Mouse (Mus musculus) MEL (cell line): Measurements from ENCODE around the gene Nf2. TPM values are rescaled to one million over a fixed set of nuclear protein-coding genes. Genes with fewer than 3 reads are reported as not detected.

Experiments
- DNase-seq: peaks from one replicate; pipeline ENCODE4 v3.0.0; 2011; ENCODE audit warnings: low read depth, low spot score
- H3K27ac ChIP-seq: 2 replicates; pipeline ENCODE4 v1.5.1; 2012; ENCODE audit warnings: low read depth, mild to moderate bottlenecking, control low read depth, low read length, moderate library complexity; ENCODE audit not compliant: control insufficient read depth
- H3K27me3 ChIP-seq, 2 experiments: fragments of 150-350 bp in 1 of 2; sonication (generic) in 1 of 2; 2 replicates each; pipeline ENCODE4 v1.6.1; 2012; ENCODE audit warnings: low read length in 2 of 2, mild to moderate bottlenecking in 2 of 2, improper control_type of control experiment in 1 of 2, moderate library complexity in 1 of 2; ENCODE audit not compliant: insufficient read depth in 2 of 2, control insufficient read depth in 1 of 2
- H3K36me3 ChIP-seq, 2 experiments: 2 replicates each; pipeline ENCODE4 v1.6.1; 2012 to 2014; ENCODE audit warnings: low read length in 2 of 2, improper control_type of control experiment in 1 of 2, inconsistent platforms in 1 of 2, mild to moderate bottlenecking in 1 of 2; ENCODE audit not compliant: insufficient read depth in 2 of 2, control insufficient read depth in 1 of 2
- H3K4me1 ChIP-seq, 2 experiments: fragments of 150-350 bp in 1 of 2; sonication (generic) in 1 of 2; 2 replicates each; pipeline ENCODE4 v1.6.1; 2012; ENCODE audit warnings: low read length in 2 of 2, improper control_type of control experiment in 1 of 2, mild to moderate bottlenecking in 1 of 2; ENCODE audit not compliant: insufficient read depth in 2 of 2, control insufficient read depth in 1 of 2
- H3K4me3 ChIP-seq, 2 experiments: fragments of 150-350 bp in 1 of 2; sonication (generic) in 1 of 2; 2 replicates each; pipeline ENCODE4 v1.5.1; 2012; ENCODE audit warnings: low read depth in 2 of 2, low read length in 2 of 2, mild to moderate bottlenecking in 2 of 2, moderate library complexity in 2 of 2, control low read depth in 1 of 2, improper control_type of control experiment in 1 of 2; ENCODE audit not compliant: control insufficient read depth in 1 of 2, insufficient read depth in 1 of 2
- H3K79me2 ChIP-seq: 2 replicates; pipeline ENCODE4 v1.6.1; 2012; ENCODE audit warnings: mild to moderate bottlenecking, low read length, moderate library complexity; ENCODE audit not compliant: control insufficient read depth, poor library complexity, insufficient read depth
- H3K9ac ChIP-seq: 2 replicates; pipeline ENCODE4 v1.6.1; 2012; ENCODE audit warnings: low read depth, mild to moderate bottlenecking, control low read depth, low read length, moderate library complexity; ENCODE audit not compliant: control insufficient read depth, poor library complexity, severe bottlenecking
- H3K9me3 ChIP-seq: fragments of 150-350 bp; sonication (generic); replicated peaks from 2 replicates; pipeline ENCODE4 v1.6.1; 2012; ENCODE audit warnings: mild to moderate bottlenecking, low read length, improper control_type of control experiment, moderate library complexity; ENCODE audit not compliant: insufficient read depth
- CHD1 ChIP-seq: IDR thresholded peaks from 2 replicates; pipeline ENCODE4 v1.6.1; 2012; ENCODE audit warnings: low read depth, mild to moderate bottlenecking, inconsistent platforms, low read length, improper control_type of control experiment
- CHD2 ChIP-seq: IDR thresholded peaks from 2 replicates; pipeline ENCODE4 v1.6.1; 2011; ENCODE audit warnings: low read length, improper control_type of control experiment
- CTCF ChIP-seq, 3 experiments: IDR thresholded peaks in 2 of 3; conservative IDR thresholded peaks in 1 of 3; 2 replicates each; pipeline ENCODE4 v1.5.1; 2011 to 2012; ENCODE audit warnings: low read length in 3 of 3, low read depth in 2 of 3, mild to moderate bottlenecking in 2 of 3, improper control_type of control experiment in 1 of 3, inconsistent platforms in 1 of 3, mixed read lengths in 1 of 3, moderate library complexity in 1 of 3; ENCODE audit not compliant: control insufficient read depth in 1 of 3, insufficient read depth in 1 of 3, poor library complexity in 1 of 3, severe bottlenecking in 1 of 3
- ELF1 ChIP-seq: IDR thresholded peaks from 2 replicates; pipeline ENCODE4 v1.6.1; 2014; ENCODE audit warnings: low read depth, mild to moderate bottlenecking, inconsistent platforms, low read length, improper control_type of control experiment, moderate library complexity
- EP300 ChIP-seq, 2 experiments: IDR thresholded peaks; 2 replicates each; pipeline ENCODE4 v1.6.1; 2011; ENCODE audit warnings: improper control_type of control experiment in 2 of 2, low read length in 2 of 2, low read depth in 1 of 2, mild to moderate bottlenecking in 1 of 2
- ETS1 ChIP-seq: IDR thresholded peaks from 2 replicates; pipeline ENCODE4 v1.6.1; 2012; ENCODE audit warnings: low read depth, mild to moderate bottlenecking, inconsistent platforms, low read length, improper control_type of control experiment, moderate library complexity
- GATA1 ChIP-seq: IDR thresholded peaks from 2 replicates; pipeline ENCODE4 v1.6.1; 2011; ENCODE audit warnings: low read depth, low read length, improper control_type of control experiment
- JUND ChIP-seq: IDR thresholded peaks from 2 replicates; pipeline ENCODE4 v1.6.1; 2011; ENCODE audit warnings: low read depth, mild to moderate bottlenecking, improper control_type of control experiment, low read length
- KAT2A ChIP-seq: conservative IDR thresholded peaks from 2 replicates; pipeline ENCODE4 v1.6.1; 2012; ENCODE audit warnings: low read depth, low read length, improper control_type of control experiment, inconsistent platforms
- MAZ ChIP-seq: IDR thresholded peaks from 2 replicates; pipeline ENCODE4 v1.6.1; 2012; ENCODE audit warnings: low read depth, mild to moderate bottlenecking, inconsistent platforms, low read length, improper control_type of control experiment
- MEF2A ChIP-seq: IDR thresholded peaks from 2 replicates; pipeline ENCODE4 v1.6.1; 2014; ENCODE audit warnings: low read depth, mild to moderate bottlenecking, inconsistent platforms, low read length, improper control_type of control experiment; ENCODE audit not compliant: poor library complexity, insufficient replicate concordance, severe bottlenecking; ENCODE audit errors: extremely low read depth
- MXI1 ChIP-seq: IDR thresholded peaks from 2 replicates; pipeline ENCODE4 v1.6.1; 2011; ENCODE audit warnings: mild to moderate bottlenecking, low read depth, low read length, improper control_type of control experiment
- MYC ChIP-seq: IDR thresholded peaks from 2 replicates; pipeline ENCODE4 v1.6.1; 2011; ENCODE audit warnings: low read depth, mild to moderate bottlenecking, low read length, improper control_type of control experiment, moderate library complexity
- NRF1 ChIP-seq: IDR thresholded peaks from 2 replicates; pipeline ENCODE4 v1.6.1; 2014; ENCODE audit warnings: low read depth, mild to moderate bottlenecking, inconsistent platforms, low read length, improper control_type of control experiment, moderate library complexity; ENCODE audit not compliant: poor library complexity, insufficient read depth, severe bottlenecking
- POLR2AphosphoS5 ChIP-seq: IDR thresholded peaks from 2 replicates; pipeline ENCODE4 v1.6.1; 2012; ENCODE audit warnings: low read depth, borderline replicate concordance, mild to moderate bottlenecking, inconsistent platforms, low read length, moderate library complexity, mixed read lengths
- RAD21 ChIP-seq: IDR thresholded peaks from 2 replicates; pipeline ENCODE4 v1.6.1; 2011; ENCODE audit warnings: mild to moderate bottlenecking, low read depth, low read length, improper control_type of control experiment
- RCOR1 ChIP-seq: IDR thresholded peaks from 2 replicates; pipeline ENCODE4 v1.6.1; 2012; ENCODE audit warnings: low read depth, mild to moderate bottlenecking, inconsistent platforms, low read length, improper control_type of control experiment
- SMC3 ChIP-seq: IDR thresholded peaks from 2 replicates; pipeline ENCODE4 v1.6.1; 2011; ENCODE audit warnings: low read depth, low read length, improper control_type of control experiment
- TCF12 ChIP-seq: IDR thresholded peaks from 2 replicates; pipeline ENCODE4 v1.6.1; 2014; ENCODE audit warnings: low read depth, mild to moderate bottlenecking, inconsistent platforms, low read length, improper control_type of control experiment, moderate library complexity
- UBTF ChIP-seq: IDR thresholded peaks from 2 replicates; pipeline ENCODE4 v1.6.1; 2012; ENCODE audit warnings: low read depth, mild to moderate bottlenecking, inconsistent platforms, low read length, improper control_type of control experiment, moderate library complexity, borderline replicate concordance; ENCODE audit not compliant: insufficient read depth
- USF2 ChIP-seq, 2 experiments: IDR thresholded peaks; 2 replicates each; pipeline ENCODE4 v1.6.1; 2011 to 2012; ENCODE audit warnings: improper control_type of control experiment in 2 of 2, low read length in 2 of 2, borderline replicate concordance in 1 of 2, inconsistent platforms in 1 of 2, low read depth in 1 of 2, mild to moderate bottlenecking in 1 of 2; ENCODE audit not compliant: insufficient read depth in 1 of 2
- ZC3H11A ChIP-seq: IDR thresholded peaks from 2 replicates; pipeline ENCODE4 v1.6.1; 2012; ENCODE audit warnings: low read depth, mild to moderate bottlenecking, inconsistent platforms, low read length, improper control_type of control experiment
- ZKSCAN1 ChIP-seq: IDR thresholded peaks from 2 replicates; pipeline ENCODE4 v1.6.1; 2012; ENCODE audit warnings: low read depth, mild to moderate bottlenecking, inconsistent platforms, low read length, improper control_type of control experiment, moderate library complexity
- polyA plus RNA-seq, 2 experiments: library from polyadenylated mRNA; stranded (reverse) in 1 of 2; unstranded in 1 of 2; fragments of >175 nt in 1 of 2; fragments of >200 nt in 1 of 2; gene quantifications; 2 replicates each; pipeline versions ENCODE4 v1.2.1 to v1.2.4; 2012; ENCODE audit warnings: low replicate concordance in 2 of 2, low read depth in 1 of 2; ENCODE audit not compliant: insufficient read length in 2 of 2, insufficient read depth in 1 of 2, missing spikeins in 1 of 2
- total RNA-seq: library from RNA; depleted of rRNA; stranded (reverse); fragments of 300-350 nt; gene quantifications from 2 replicates; pipeline ENCODE4 v1.2.3, GENCODE M21; 2012

Nf2 gene
- total and polyA plus RNA-seq, 3 experiments, result 73.6 to 246 (median 95.6) TPM

DNA sequence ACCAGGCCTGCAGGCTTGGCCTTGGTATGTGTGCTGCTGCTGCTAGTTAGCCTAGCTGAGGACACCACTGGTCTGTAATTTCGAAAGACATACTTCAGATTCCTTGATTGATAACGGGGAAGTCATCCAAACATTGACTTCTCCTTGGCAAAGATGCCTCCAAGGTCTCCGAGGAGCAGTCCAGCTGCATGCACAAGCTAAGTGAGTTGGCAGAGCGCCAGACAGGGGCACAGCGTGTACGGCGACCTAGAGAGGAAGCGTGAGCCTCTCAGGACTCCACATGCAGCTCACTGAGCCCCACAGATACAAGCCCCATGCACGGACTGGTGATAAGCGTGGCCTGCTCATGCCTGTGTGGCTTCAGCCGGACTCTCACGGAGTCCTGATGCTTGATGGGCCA, 119.7 kb downstream of the Nf2 start (continued):
- TF ChIP-seq CTCF (IDR thresholded peaks at IDR 0.05 in 2 of 3, conservative IDR thresholded peaks at IDR 0.05 in 1 of 3; ENCODE audit: control insufficient read depth in 1 of 3, insufficient read depth in 1 of 3, low read depth in 2 of 3, low read length in 3 of 3, poor library complexity in 1 of 3, severe bottlenecking in 1 of 3), result no peak

DNA sequence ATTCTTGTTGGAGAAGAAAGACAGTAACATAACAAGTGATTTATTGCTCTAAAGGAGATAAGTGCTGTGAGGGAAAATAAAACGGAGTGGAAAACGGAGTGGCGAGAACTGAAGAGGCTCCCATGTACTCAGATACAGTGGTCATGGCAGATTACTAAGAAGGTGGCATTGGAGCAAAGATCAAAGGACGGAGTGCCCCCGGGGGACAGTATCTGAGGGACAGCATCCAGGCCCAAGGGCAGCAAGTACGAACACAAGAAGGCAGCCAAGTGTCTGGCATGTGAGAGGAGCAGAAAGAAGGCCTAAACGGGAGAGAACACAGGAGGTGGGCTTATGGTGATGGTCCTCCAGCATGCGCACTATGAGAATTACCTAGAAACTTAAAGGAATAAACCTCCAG, 127.6 kb downstream of the Nf2 start:
- no peaks in the 10 kb centered on the region for H3K4me1 ChIP-seq
- no peak overlapping the region for H3K9ac ChIP-seq
- no peak for DNase-seq
- H3K27me3 ChIP-seq, result no peaks in the 10 kb centered on the region
- H3K9me3 ChIP-seq, result no peaks in the 10 kb centered on the region
- H3K79me2 ChIP-seq, result no peaks in the 10 kb centered on the region
- no peak for TF ChIP-seq MYC
- no peak for TF ChIP-seq USF2 (IDR thresholded peaks at IDR 0.05; ENCODE audit: borderline replicate concordance in 1 of 2, insufficient read depth in 1 of 2, low read depth in 1 of 2, low read length in 2 of 2)
- TF ChIP-seq MAZ, result no peak
- no peak for TF ChIP-seq ETS1
- no peak for TF ChIP-seq UBTF
- TF ChIP-seq SMC3, result no peak
- no peak for TF ChIP-seq RCOR1
- no peak for TF ChIP-seq GATA1
- H3K27ac ChIP-seq, result no peak overlapping the region
- no peak overlapping the region for H3K4me3 ChIP-seq
- no peaks in the 10 kb centered on the region for H3K36me3 ChIP-seq

DNA sequence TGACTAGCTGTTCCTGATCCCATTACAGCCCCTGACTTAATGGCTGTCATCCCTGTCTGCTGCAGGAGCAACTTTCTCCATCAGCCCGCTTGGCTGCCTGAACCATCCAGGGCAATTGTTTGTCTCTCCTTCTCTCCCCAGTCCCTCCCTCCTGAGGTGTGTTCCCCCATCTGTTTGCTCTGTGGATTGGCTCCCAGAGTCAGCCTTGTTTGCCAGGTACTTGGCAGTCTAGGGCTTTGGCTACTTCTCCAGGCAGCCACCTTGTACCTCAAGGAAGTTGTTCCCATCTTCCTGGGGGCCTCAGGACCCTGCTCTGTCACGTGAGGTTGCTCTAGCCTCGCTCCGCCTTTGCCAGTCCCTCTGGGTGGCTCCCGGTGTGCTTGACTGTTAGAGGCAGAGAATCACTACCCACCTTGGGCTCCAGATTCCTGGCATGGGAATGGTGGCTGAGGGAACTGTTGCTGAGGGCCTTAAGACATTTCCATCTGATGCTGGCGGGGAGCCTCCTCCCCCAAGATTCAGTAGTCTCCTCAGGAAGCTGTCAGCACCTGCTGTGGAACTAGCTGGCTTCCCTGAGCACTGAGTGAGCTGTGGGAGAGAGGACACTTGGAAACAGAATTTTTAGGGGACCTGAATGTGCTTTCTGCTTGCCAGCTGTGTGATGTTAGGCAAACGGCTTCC, 128.3 kb downstream of the Nf2 start:
- H3K79me2 ChIP-seq, result no peaks in the 10 kb centered on the region
- no peak overlapping the region for H3K4me3 ChIP-seq
- no peaks in the 10 kb centered on the region for H3K27me3 ChIP-seq
- no peak for DNase-seq
- no peak overlapping the region for H3K27ac ChIP-seq
- H3K9ac ChIP-seq, result no peak overlapping the region
- no peaks in the 10 kb centered on the region for H3K9me3 ChIP-seq
- H3K4me1 ChIP-seq, result no peaks in the 10 kb centered on the region
- no peaks in the 10 kb centered on the region for H3K36me3 ChIP-seq
- no peak for TF ChIP-seq MEF2A
- TF ChIP-seq ELF1, result no peak
- no peak for TF ChIP-seq USF2 (IDR thresholded peaks at IDR 0.05; ENCODE audit: borderline replicate concordance in 1 of 2, insufficient read depth in 1 of 2, low read depth in 1 of 2, low read length in 2 of 2)
- TF ChIP-seq CTCF (IDR thresholded peaks at IDR 0.05 in 2 of 3, conservative IDR thresholded peaks at IDR 0.05 in 1 of 3; ENCODE audit: control insufficient read depth in 1 of 3, insufficient read depth in 1 of 3, low read depth in 2 of 3, low read length in 3 of 3, poor library complexity in 1 of 3, severe bottlenecking in 1 of 3), result no peak
- no peak for TF ChIP-seq CHD2
- no peak for TF ChIP-seq UBTF
- TF ChIP-seq NRF1, result no peak
- no peak for TF ChIP-seq POLR2AphosphoS5
- no peak for TF ChIP-seq MAZ
- no peak for TF ChIP-seq TCF12
- TF ChIP-seq EP300 (IDR thresholded peaks at IDR 0.05; ENCODE audit: low read depth in 1 of 2, low read length in 2 of 2), result no peak
- no peak for TF ChIP-seq ETS1
- TF ChIP-seq ZC3H11A, result no peak
- no peak for TF ChIP-seq CHD1
- no peak for TF ChIP-seq ZKSCAN1
- no peak for TF ChIP-seq RAD21
- no peak for TF ChIP-seq JUND
- TF ChIP-seq SMC3, result no peak
- TF ChIP-seq MXI1, result no peak
- no peak for TF ChIP-seq KAT2A
